Mouse (Mus musculus): ENCODE results near the gene Artn. TPM values are rescaled to one million over a fixed set of nuclear protein-coding genes. Genes with fewer than 3 reads are reported as not detected.

Gene Artn
- polyA plus RNA-seq, 1 experiment: 0.38 TPM

GRCm38 (mm10) chr4:117928699-117929241 lies 793 bp downstream of the Artn start:
- Histone ChIP-seq H3K4me3 (replicated peaks; ENCODE audit: insufficient read depth, low read depth, low read length) (no peak overlapping the region), H3K27ac (ENCODE audit: insufficient read depth, low read length) (no peak overlapping the region), H3K27me3 (ENCODE audit: control insufficient read depth, insufficient read depth, low read length) (no peaks in the 10 kb centered on the region; the same call in 1 of the 2 replicates), H3K4me1 (ENCODE audit: control insufficient read depth, insufficient read depth, low read length) (peaks cover 6% of the 10 kb centered on the region; the same call in 1 of the 2 replicates)
- DNase-seq: peak; percentile 48 to 61
- 2% methylated on average over 13 of the region's 13 CpGs for WGBS
- TF ChIP-seq POLR2A (IDR thresholded peaks at IDR 0.05; ENCODE audit: borderline replicate concordance, insufficient read depth, low read length): no peak
- TF ChIP-seq CTCF (IDR thresholded peaks at IDR 0.05; ENCODE audit: borderline replicate concordance, insufficient read depth, low read depth, low read length): peak; percentile 61; the same call in 1 of the 2 replicates

GRCm38 (mm10) chr4:117928234-117928633 lies 1.3 kb downstream of the Artn start:
- Histone ChIP-seq H3K27ac (ENCODE audit: insufficient read depth, low read length) (no peak overlapping the region), H3K27me3 (ENCODE audit: control insufficient read depth, insufficient read depth, low read length) (no peaks in the 10 kb centered on the region; the same call in 1 of the 2 replicates), H3K4me1 (ENCODE audit: control insufficient read depth, insufficient read depth, low read length) (peaks cover 6% of the 10 kb centered on the region; the same call in 1 of the 2 replicates), H3K4me3 (replicated peaks; ENCODE audit: insufficient read depth, low read depth, low read length) (no peak overlapping the region)
- DNase-seq: peak in 1 of 2 experiments; percentile 45
- TF ChIP-seq POLR2A (IDR thresholded peaks at IDR 0.05; ENCODE audit: borderline replicate concordance, insufficient read depth, low read length) (no peak), CTCF (IDR thresholded peaks at IDR 0.05; ENCODE audit: borderline replicate concordance, insufficient read depth, low read depth, low read length) (peak; percentile 71)
- WGBS: 19% methylated on average over 6 of the region's 6 CpGs

DNA sequence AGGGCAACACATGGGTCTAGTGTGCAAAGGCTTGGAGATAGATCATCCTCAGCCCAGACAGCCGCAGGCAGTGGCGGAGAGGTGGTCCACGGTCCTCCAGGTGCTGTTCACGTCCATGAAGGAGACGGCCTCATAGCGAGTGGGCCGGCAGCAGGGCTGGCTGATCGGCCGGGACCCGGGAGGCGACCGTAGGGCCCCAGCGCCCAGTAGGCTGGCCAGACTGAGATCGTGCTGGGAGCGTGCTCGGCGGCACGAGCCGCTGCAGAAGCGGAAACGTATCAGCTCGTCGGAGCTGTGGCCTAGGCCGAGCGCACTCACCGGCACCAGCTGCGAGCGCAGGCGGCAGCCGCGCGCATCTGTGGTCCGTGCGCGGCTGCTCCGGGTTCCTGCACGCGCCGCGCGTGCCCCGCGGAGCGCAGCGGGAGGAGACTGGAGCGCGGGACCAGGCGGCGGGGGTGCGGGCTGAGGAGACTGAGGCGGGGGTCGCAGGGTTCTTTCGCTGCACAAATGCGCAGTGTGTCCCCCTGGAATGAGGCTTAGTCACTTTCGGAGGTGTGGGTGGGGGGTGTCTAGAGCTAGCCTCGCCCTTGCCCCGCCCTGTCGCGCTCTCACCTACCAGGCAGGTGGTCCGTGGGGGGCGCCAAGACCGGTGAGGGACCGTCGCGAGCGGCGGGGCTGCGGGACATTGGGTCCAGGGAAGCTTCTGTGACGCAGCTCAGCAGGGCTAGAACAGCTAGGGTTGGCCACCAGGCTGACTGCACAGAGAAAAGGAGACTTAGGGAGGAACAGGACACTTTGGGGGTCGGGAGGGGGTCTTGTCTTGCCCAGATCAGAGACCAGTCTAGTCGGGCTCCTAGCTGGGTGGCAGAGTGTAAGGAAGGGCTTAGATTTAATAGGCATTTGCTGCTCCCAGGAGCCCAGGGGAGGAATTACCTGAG lies 2.7 kb downstream of the Artn start:
- Histone ChIP-seq H3K27ac (ENCODE audit: insufficient read depth, low read length) (no peak overlapping the region), H3K27me3 (ENCODE audit: control insufficient read depth, insufficient read depth, low read length) (no peaks in the 10 kb centered on the region; the same call in 1 of the 2 replicates), H3K4me1 (ENCODE audit: control insufficient read depth, insufficient read depth, low read length) (peaks cover 6% of the 10 kb centered on the region; the same call in 1 of the 2 replicates), H3K4me3 (replicated peaks; ENCODE audit: insufficient read depth, low read depth, low read length) (peak overlapping the region; percentile 55)
- WGBS: 1% methylated on average over 71 of the region's 71 CpGs
- TF ChIP-seq CTCF (IDR thresholded peaks at IDR 0.05; ENCODE audit: borderline replicate concordance, insufficient read depth, low read depth, low read length) (peak; percentile 49; the same call in 1 of the 2 replicates), POLR2A (IDR thresholded peaks at IDR 0.05; ENCODE audit: borderline replicate concordance, insufficient read depth, low read length) (no peak)
- peak; percentile 52 to 64 for DNase-seq

DNA sequence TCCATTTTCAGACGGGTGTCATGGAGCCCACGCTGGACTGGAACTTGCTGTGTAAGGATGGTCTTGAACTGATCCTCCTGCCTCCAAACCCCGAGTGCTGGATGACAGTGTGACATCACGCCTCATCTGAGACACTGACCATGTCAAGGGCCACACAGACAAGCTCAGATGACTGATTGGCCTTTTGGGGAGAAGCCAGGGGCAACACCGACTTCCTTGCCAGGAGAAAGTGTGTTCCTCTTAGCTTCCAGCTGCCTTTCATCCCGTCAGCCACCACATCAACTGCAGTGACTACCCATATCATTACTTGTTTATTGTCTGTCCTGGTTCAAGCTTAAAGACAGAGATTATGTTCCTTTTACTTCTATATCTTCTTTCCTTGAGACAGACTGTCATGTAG lies 4.6 kb downstream of the Artn start:
- 73% methylated on average over 4 of the region's 6 CpGs for WGBS
- no peak overlapping the region for H3K4me3 ChIP-seq (replicated peaks; ENCODE audit: insufficient read depth, low read depth, low read length)
- H3K27ac ChIP-seq (ENCODE audit: insufficient read depth, low read length): no peak overlapping the region
- DNase-seq: no peak
- no peak for TF ChIP-seq CTCF (IDR thresholded peaks at IDR 0.05; ENCODE audit: borderline replicate concordance, insufficient read depth, low read depth, low read length)
- peaks cover 6% of the 10 kb centered on the region; the same call in 1 of the 2 replicates for H3K4me1 ChIP-seq (ENCODE audit: control insufficient read depth, insufficient read depth, low read length)
- no peaks in the 10 kb centered on the region; the same call in 1 of the 2 replicates for H3K27me3 ChIP-seq (ENCODE audit: control insufficient read depth, insufficient read depth, low read length)

DNA sequence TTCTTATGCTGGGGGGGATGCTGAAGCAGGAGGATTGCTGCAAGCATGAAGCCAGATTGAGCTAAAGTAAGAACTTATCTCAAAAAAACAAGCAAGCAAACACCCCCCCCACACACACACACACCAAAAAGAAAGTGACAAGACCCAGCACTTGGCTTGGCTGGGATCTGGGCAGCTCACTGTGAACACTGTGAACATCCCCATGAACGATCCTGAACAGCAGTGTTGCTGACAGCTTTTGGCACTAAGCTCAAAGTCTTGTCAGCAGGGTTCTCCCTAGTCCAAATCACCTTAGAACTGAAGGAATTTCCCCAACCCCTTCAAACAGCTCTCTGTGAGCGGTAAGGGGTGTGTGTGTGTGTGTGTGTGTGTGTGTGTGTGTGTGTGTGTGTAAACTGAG lies 6.1 kb downstream of the Artn start:
- TF ChIP-seq CTCF (IDR thresholded peaks at IDR 0.05; ENCODE audit: borderline replicate concordance, insufficient read depth, low read depth, low read length) (no peak), POLR2A (IDR thresholded peaks at IDR 0.05; ENCODE audit: borderline replicate concordance, insufficient read depth, low read length) (no peak)
- Histone ChIP-seq H3K4me1 (ENCODE audit: control insufficient read depth, insufficient read depth, low read length) (no peaks in the 10 kb centered on the region), H3K27ac (ENCODE audit: insufficient read depth, low read length) (no peak overlapping the region), H3K4me3 (replicated peaks; ENCODE audit: insufficient read depth, low read depth, low read length) (no peak overlapping the region), H3K27me3 (ENCODE audit: control insufficient read depth, insufficient read depth, low read length) (no peaks in the 10 kb centered on the region)
- 28% methylated on average over 2 of the region's 2 CpGs for WGBS
- DNase-seq: no peak

- TF ChIP-seq CTCF (IDR thresholded peaks at IDR 0.05; ENCODE audit: borderline replicate concordance, insufficient read depth, low read depth, low read length): no peak
- no peak for TF ChIP-seq POLR2A (IDR thresholded peaks at IDR 0.05; ENCODE audit: borderline replicate concordance, insufficient read depth, low read length)
- DNase-seq: no peak
- H3K27ac ChIP-seq (ENCODE audit: insufficient read depth, low read length): no peak overlapping the region
- no peaks in the 10 kb centered on the region for H3K4me1 ChIP-seq (ENCODE audit: control insufficient read depth, insufficient read depth, low read length)
- H3K4me3 ChIP-seq (replicated peaks; ENCODE audit: insufficient read depth, low read depth, low read length): no peak overlapping the region
- WGBS: 93% methylated on average over 2 of the region's 2 CpGs
- H3K27me3 ChIP-seq (ENCODE audit: control insufficient read depth, insufficient read depth, low read length): no peaks in the 10 kb centered on the region
Observed at GRCm38 (mm10) chr4:117921358-117921757, 8.2 kb downstream of the Artn start.

GRCm38 (mm10) chr4:117918762-117919161 lies 10.8 kb downstream of the Artn start:
- 82% methylated on average over 5 of the region's 5 CpGs for WGBS
- Histone ChIP-seq H3K27ac (ENCODE audit: insufficient read depth, low read length) (no peak overlapping the region), H3K4me1 (ENCODE audit: control insufficient read depth, insufficient read depth, low read length) (no peaks in the 10 kb centered on the region), H3K4me3 (replicated peaks; ENCODE audit: insufficient read depth, low read depth, low read length) (no peak overlapping the region), H3K27me3 (ENCODE audit: control insufficient read depth, insufficient read depth, low read length) (no peaks in the 10 kb centered on the region)
- TF ChIP-seq POLR2A (IDR thresholded peaks at IDR 0.05; ENCODE audit: borderline replicate concordance, insufficient read depth, low read length): no peak
- TF ChIP-seq CTCF (IDR thresholded peaks at IDR 0.05; ENCODE audit: borderline replicate concordance, insufficient read depth, low read depth, low read length): no peak
- DNase-seq: no peak
